Mouse (Mus musculus) neural tube, embryonic 14.5 days (tissue): ENCODE measurements at regions not wholly inside any gene's neighbourhood (a gene's known extent, or its start where the extent isn't known, plus 50 kb on each side); places are given as distances from the start of the nearest gene placed in this dataset.

Experiments
- ATAC-seq: fragments of 200-750 bp; cut with Nextera tagmentation; 2 replicates; pipeline ENCODE4 v1.8.0; 2017; ENCODE audit warnings: low read depth, mild to moderate bottlenecking, moderate TSS enrichment, moderate library complexity
- H3K27ac ChIP-seq: fragments of 300-500 bp; sonication (generic); 2 replicates; pipeline ENCODE4 v1.5.1; 2014; ENCODE audit warnings: low read depth, mild to moderate bottlenecking, control low read depth, low read length, moderate library complexity, mixed read lengths
- H3K27me3 ChIP-seq: fragments of 300-500 bp; sonication (generic); 2 replicates; pipeline ENCODE4 v1.6.1; 2014; ENCODE audit warnings: low read length; ENCODE audit not compliant: control insufficient read depth, insufficient read depth
- H3K36me3 ChIP-seq: fragments of 300-500 bp; sonication (generic); 2 replicates; pipeline ENCODE4 v1.6.1; 2014; ENCODE audit warnings: low read length, mixed read lengths; ENCODE audit not compliant: control insufficient read depth, insufficient read depth
- H3K4me1 ChIP-seq: fragments of 300-500 bp; sonication (generic); 2 replicates; pipeline ENCODE4 v1.6.1; 2014; ENCODE audit warnings: low read length; ENCODE audit not compliant: control insufficient read depth, insufficient read depth
- H3K4me2 ChIP-seq: fragments of 300-500 bp; sonication (generic); 2 replicates; pipeline ENCODE4 v1.6.1; 2014; ENCODE audit warnings: mild to moderate bottlenecking, low read depth, low read length, control low read depth
- H3K4me3 ChIP-seq: fragments of 300-500 bp; sonication (generic); 2 replicates; pipeline ENCODE4 v1.5.1; 2014; ENCODE audit warnings: low read depth, low read length, control low read depth, mixed read lengths
- H3K9ac ChIP-seq: fragments of 300-500 bp; sonication (generic); replicated peaks from 2 replicates; pipeline ENCODE4 v1.6.1; 2014; ENCODE audit warnings: low read depth, mild to moderate bottlenecking, control low read depth, low read length, mixed read lengths
- H3K9me3 ChIP-seq: fragments of 300-500 bp; sonication (generic); 2 replicates; pipeline ENCODE4 v1.6.1; 2016; ENCODE audit warnings: low read length; ENCODE audit not compliant: control insufficient read depth
- WGBS: fragments of 180-500 bp; shearing (Covaris S2); extraction: QIAGEN DNeasy Blood & Tissue Kit; methylation state at CpG from one replicate; pipeline ENCODE4 v1.1.7; 2014; 5-methylcytosine and 5-hydroxymethylcytosine counted together

GRCm38 (mm10) chr1:137921592-137921991 lies 253.9 kb downstream of the Ptprc start:
- WGBS, result 91% methylated on average over 2 of the region's 2 CpGs
- H3K4me3 ChIP-seq, result no peak overlapping the region
- no peak overlapping the region for H3K9ac ChIP-seq
- H3K4me2 ChIP-seq, result no peak overlapping the region
- no peak overlapping the region for H3K27ac ChIP-seq
- no peak for ATAC-seq
- H3K9me3 ChIP-seq, result no peaks in the 10 kb centered on the region
- peaks cover 8% of the 10 kb centered on the region; the same call in 1 of the 2 replicates for H3K4me1 ChIP-seq
- H3K27me3 ChIP-seq, result no peaks in the 10 kb centered on the region
- H3K36me3 ChIP-seq, result no peaks in the 10 kb centered on the region

- H3K27me3 ChIP-seq, result no peaks in the 10 kb centered on the region
- no peaks in the 10 kb centered on the region for H3K36me3 ChIP-seq
- no peak overlapping the region for H3K9ac ChIP-seq
- H3K4me3 ChIP-seq, result no peak overlapping the region
- H3K4me2 ChIP-seq, result no peak overlapping the region
- no peak overlapping the region for H3K27ac ChIP-seq
- 56% methylated on average over 6 of the region's 6 CpGs for WGBS
- no peaks in the 10 kb centered on the region for H3K9me3 ChIP-seq
- ATAC-seq, result no peak
- H3K4me1 ChIP-seq, result 0 out of 2 replicates have a peak, but pooled peaks cover 3% of the 10 kb centered on the region
These were observed 255.6 kb downstream of the Ptprc start for GRCm38 (mm10) chr1:137919739-137920563.

GRCm38 (mm10) chr1:137917449-137917848 lies 258.1 kb downstream of the Ptprc start:
- Histone ChIP-seq H3K9ac (no peak overlapping the region), H3K4me3 (no peak overlapping the region), H3K27me3 (no peaks in the 10 kb centered on the region), H3K4me2 (no peak overlapping the region), H3K9me3 (no peaks in the 10 kb centered on the region), H3K27ac (no peak overlapping the region), H3K36me3 (no peaks in the 10 kb centered on the region), H3K4me1 (0 out of 2 replicates have a peak, but pooled peaks cover 8% of the 10 kb centered on the region)
- 73% methylated on average over 1 of the region's 1 CpGs for WGBS
- ATAC-seq, result no peak

GRCm38 (mm10) chr1:137906883-137907282 lies 268.6 kb downstream of the Ptprc start:
- H3K4me3 ChIP-seq, result no peak overlapping the region

GRCm38 (mm10) chr1:137906477-137906876 lies 269.0 kb downstream of the Ptprc start:
- peaks cover 28% of the 10 kb centered on the region for H3K4me1 ChIP-seq
- H3K27me3 ChIP-seq, result no peaks in the 10 kb centered on the region
- WGBS, result 26% methylated on average over 3 of the region's 3 CpGs
- no peak for ATAC-seq
- no peak overlapping the region for H3K4me3 ChIP-seq
- H3K36me3 ChIP-seq, result no peaks in the 10 kb centered on the region; the same call in 1 of the 2 replicates
- no peak overlapping the region for H3K27ac ChIP-seq
- H3K4me2 ChIP-seq, result no peak overlapping the region
- no peaks in the 10 kb centered on the region for H3K9me3 ChIP-seq
- H3K9ac ChIP-seq, result no peak overlapping the region

More at GRCm38 (mm10) chr1:137906883-137907282, 268.6 kb downstream of the Ptprc start:
- ATAC-seq, result no peak
- WGBS, result 42% methylated on average over 5 of the region's 5 CpGs
- peaks cover 27% of the 10 kb centered on the region for H3K4me1 ChIP-seq
- no peak overlapping the region for H3K4me2 ChIP-seq
- no peak overlapping the region for H3K9ac ChIP-seq
- no peaks in the 10 kb centered on the region for H3K9me3 ChIP-seq
- no peaks in the 10 kb centered on the region for H3K27me3 ChIP-seq
- no peaks in the 10 kb centered on the region; the same call in 1 of the 2 replicates for H3K36me3 ChIP-seq
- no peak overlapping the region for H3K27ac ChIP-seq

DNA sequence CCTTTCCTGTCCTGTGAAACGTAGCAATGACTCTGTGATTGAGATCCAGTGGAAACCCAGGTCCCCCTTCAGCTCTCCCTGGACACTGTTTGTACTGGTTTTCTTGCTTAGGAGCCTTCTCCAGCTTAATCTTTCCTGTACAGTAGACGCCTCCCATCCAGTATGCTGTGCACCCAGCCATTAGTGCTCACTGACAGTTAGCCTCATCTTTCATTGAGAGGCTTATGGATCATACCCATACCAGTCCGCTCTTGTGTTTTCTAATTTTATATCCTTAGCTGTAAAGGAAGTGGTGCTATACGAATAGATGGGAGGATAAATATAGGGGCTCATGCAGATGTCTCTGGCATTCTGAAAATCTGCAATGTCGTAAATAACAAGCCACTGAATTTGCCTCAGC lies 269.9 kb downstream of the Ptprc start:
- H3K27ac ChIP-seq, result no peak overlapping the region
- H3K4me1 ChIP-seq, result peaks cover 28% of the 10 kb centered on the region

DNA sequence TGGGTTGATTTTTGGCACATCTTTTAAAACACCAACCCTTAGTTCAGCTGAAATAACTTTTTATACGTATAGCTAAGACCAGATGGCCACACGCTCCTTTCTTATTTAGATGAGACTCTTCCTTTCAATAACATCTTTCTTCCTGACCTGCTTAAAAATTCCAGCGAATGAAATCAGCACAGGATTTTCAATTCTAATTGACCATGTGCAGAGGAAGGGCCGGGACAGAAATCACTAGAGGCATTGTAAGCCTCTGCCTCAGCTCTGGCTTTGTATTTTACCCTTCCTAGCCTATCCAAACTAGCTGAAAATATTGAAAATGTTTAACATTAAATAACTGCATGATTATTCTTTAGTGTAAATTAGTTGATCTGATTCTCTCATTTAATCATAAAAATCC lies 272.2 kb downstream of the Ptprc start:
- Histone ChIP-seq H3K4me3 (0 out of 2 replicates have a peak overlapping the region, but pooled peaks have one; percentile 16), H3K4me2 (peak overlapping the region; percentile 82), H3K27me3 (no peaks in the 10 kb centered on the region), H3K4me1 (peaks cover 28% of the 10 kb centered on the region), H3K27ac (no peak overlapping the region), H3K36me3 (no peaks in the 10 kb centered on the region), H3K9ac (no peak overlapping the region), H3K9me3 (no peaks in the 10 kb centered on the region)
- ATAC-seq, result no peak
- WGBS, result 9% methylated on average over 4 of the region's 4 CpGs

More for the DNA sequence above, 269.9 kb downstream of the Ptprc start:
- H3K36me3 ChIP-seq, result no peaks in the 10 kb centered on the region; the same call in 1 of the 2 replicates
- H3K4me3 ChIP-seq, result no peak overlapping the region
- no peaks in the 10 kb centered on the region for H3K9me3 ChIP-seq
- no peak overlapping the region for H3K9ac ChIP-seq
- ATAC-seq, result no peak
- H3K27me3 ChIP-seq, result no peaks in the 10 kb centered on the region
- WGBS, result 31% methylated on average over 5 of the region's 5 CpGs
- peak overlapping the region; percentile 29; the same call in 1 of the 2 replicates for H3K4me2 ChIP-seq

GRCm38 (mm10) chr1:137902859-137903258 lies 272.6 kb downstream of the Ptprc start:
- no peak for ATAC-seq
- 9% methylated on average over 6 of the region's 6 CpGs for WGBS
- peak overlapping the region; percentile 86 for H3K9ac ChIP-seq

DNA sequence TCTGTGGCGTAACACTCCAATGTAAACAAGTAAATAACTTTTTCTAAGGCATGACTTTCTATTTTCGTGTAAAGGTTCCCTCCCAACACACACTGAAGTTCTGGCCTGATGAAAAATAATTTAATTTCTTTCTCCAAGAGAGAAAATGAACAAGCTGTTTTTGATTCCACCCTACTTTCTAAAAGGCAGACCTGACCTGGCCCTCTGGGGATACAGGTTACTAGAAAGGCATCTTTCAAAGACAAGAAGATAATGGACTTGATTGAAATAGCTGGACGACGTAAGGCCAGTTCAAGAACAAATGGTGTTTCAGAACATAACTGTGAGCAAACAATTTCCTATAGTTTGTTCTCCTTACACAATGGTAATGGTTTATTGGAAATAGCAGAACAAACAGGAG lies 273.5 kb downstream of the Ptprc start:
- 20% methylated on average over 4 of the region's 4 CpGs for WGBS
- H3K4me1 ChIP-seq, result peaks cover 28% of the 10 kb centered on the region

More at GRCm38 (mm10) chr1:137902859-137903258, 272.6 kb downstream of the Ptprc start:
- Histone ChIP-seq H3K4me3 (peak overlapping the region; percentile 87), H3K27ac (no peak overlapping the region), H3K36me3 (no peaks in the 10 kb centered on the region), H3K27me3 (no peaks in the 10 kb centered on the region), H3K9me3 (no peaks in the 10 kb centered on the region), H3K4me1 (peaks cover 28% of the 10 kb centered on the region), H3K4me2 (peak overlapping the region; percentile 82)

More for the DNA sequence above, 273.5 kb downstream of the Ptprc start:
- no peaks in the 10 kb centered on the region for H3K9me3 ChIP-seq
- peak overlapping the region; percentile 86 for H3K9ac ChIP-seq
- H3K4me3 ChIP-seq, result peak overlapping the region; percentile 87
- H3K4me2 ChIP-seq, result peak overlapping the region; percentile 82
- no peaks in the 10 kb centered on the region for H3K36me3 ChIP-seq
- H3K27ac ChIP-seq, result no peak overlapping the region
- ATAC-seq, result no peak
- no peaks in the 10 kb centered on the region for H3K27me3 ChIP-seq
